Mouse (Mus musculus): Measurements from ENCODE around the gene Sema3a. TPM values are rescaled to one million over a fixed set of nuclear protein-coding genes. Genes with fewer than 3 reads are reported as not detected.

Gene Sema3a
- polyA plus RNA-seq, 1 experiment from 2014 or later: 2.0 TPM

GRCm38 (mm10) chr5:13384714-13385113, 259.5 kb downstream of the Sema3a start:
- H3K27ac ChIP-seq: no peak overlapping the region
- no peaks in the 10 kb centered on the region for H3K4me1 ChIP-seq (replicated peaks)
- WGBS (ENCODE audit: insufficient replicate concordance): 57% methylated on average over 4 of the region's 4 CpGs
- H3K27me3 ChIP-seq: no peaks in the 10 kb centered on the region
- no peak overlapping the region for H3K9ac ChIP-seq
- no peaks in the 10 kb centered on the region for H3K9me3 ChIP-seq (replicated peaks)
- DNase-seq: no peak
- no peak overlapping the region for H3K4me2 ChIP-seq
- H3K36me3 ChIP-seq: no peaks in the 10 kb centered on the region
- H3K4me3 ChIP-seq (replicated peaks): no peak overlapping the region
- ATAC-seq (ENCODE audit: low read depth): no peak

- WGBS (ENCODE audit: insufficient replicate concordance): 58% methylated on average over 3 of the region's 3 CpGs
- Histone ChIP-seq H3K9me3 (replicated peaks) (no peaks in the 10 kb centered on the region), H3K36me3 (no peaks in the 10 kb centered on the region), H3K27ac (no peak overlapping the region), H3K4me1 (replicated peaks) (no peaks in the 10 kb centered on the region), H3K9ac (no peak overlapping the region), H3K27me3 (no peaks in the 10 kb centered on the region), H3K4me3 (replicated peaks) (no peak overlapping the region), H3K4me2 (no peak overlapping the region)
- no peak for ATAC-seq (ENCODE audit: low read depth)
- DNase-seq: no peak
Observed at GRCm38 (mm10) chr5:13386603-13387002, 261.4 kb downstream of the Sema3a start.

DNA sequence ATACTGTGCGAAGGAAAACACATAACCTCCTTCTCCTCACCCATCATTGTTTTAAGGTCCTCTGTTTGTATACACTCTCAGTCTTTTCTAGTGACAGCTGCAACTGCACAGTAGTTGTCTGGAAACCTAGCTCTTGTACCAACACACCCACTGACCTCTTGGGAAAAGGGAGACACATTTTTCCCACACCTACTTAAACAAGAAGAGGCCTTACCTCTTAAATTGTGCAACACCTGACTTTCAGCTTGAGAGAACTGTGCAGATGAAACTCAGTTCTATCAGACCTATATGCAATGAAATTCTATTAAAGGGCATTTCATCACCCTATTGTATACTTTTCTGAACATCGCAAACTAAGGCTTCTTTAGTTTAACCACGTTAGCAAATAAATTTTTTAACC, 262.5 kb downstream of the Sema3a start:
- Histone ChIP-seq H3K4me3 (replicated peaks) (no peak overlapping the region), H3K9me3 (replicated peaks) (no peaks in the 10 kb centered on the region), H3K27ac (no peak overlapping the region), H3K9ac (no peak overlapping the region), H3K4me2 (no peak overlapping the region), H3K36me3 (no peaks in the 10 kb centered on the region), H3K4me1 (replicated peaks) (no peaks in the 10 kb centered on the region), H3K27me3 (no peaks in the 10 kb centered on the region)
- 64% methylated on average over 3 of the region's 3 CpGs for WGBS (ENCODE audit: insufficient replicate concordance)
- no peak for DNase-seq
- no peak for ATAC-seq (ENCODE audit: low read depth)

DNA sequence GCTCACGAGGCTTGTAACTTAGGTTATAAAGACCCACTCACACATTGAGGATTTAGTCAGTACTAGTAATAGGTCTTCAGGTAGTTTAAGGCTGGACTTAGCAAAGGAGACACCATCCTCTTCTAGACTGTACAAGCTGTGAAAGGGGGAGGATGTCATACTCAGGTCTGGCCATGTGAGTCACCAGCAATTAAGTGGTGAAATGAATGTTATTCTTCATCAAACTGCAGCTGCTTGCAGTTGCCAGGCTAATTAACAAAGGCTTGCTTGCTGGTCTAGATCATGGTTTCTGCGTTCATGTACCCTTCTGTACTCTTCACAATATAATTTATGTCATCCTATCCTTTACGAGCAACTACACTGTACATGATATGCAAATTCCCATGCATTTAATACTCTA, 264.8 kb downstream of the Sema3a start:
- no peak for ATAC-seq (ENCODE audit: low read depth)

GRCm38 (mm10) chr5:13405432-13405831, 280.2 kb downstream of the Sema3a start:
- 24% methylated on average over 1 of the region's 1 CpGs for WGBS (ENCODE audit: insufficient replicate concordance)
- Histone ChIP-seq H3K4me1 (replicated peaks) (no peaks in the 10 kb centered on the region), H3K4me2 (no peak overlapping the region), H3K9me3 (replicated peaks) (no peaks in the 10 kb centered on the region), H3K27me3 (no peaks in the 10 kb centered on the region), H3K36me3 (no peaks in the 10 kb centered on the region), H3K27ac (no peak overlapping the region), H3K9ac (no peak overlapping the region), H3K4me3 (replicated peaks) (no peak overlapping the region)
- DNase-seq (no peak), ATAC-seq (ENCODE audit: low read depth) (no peak)

More for the DNA sequence above, 264.8 kb downstream of the Sema3a start:
- no peak overlapping the region for H3K4me2 ChIP-seq
- 70% methylated on average over 3 of the region's 3 CpGs for WGBS (ENCODE audit: insufficient replicate concordance)
- no peak overlapping the region for H3K4me3 ChIP-seq (replicated peaks)
- no peak overlapping the region for H3K27ac ChIP-seq
- no peak for DNase-seq
- no peaks in the 10 kb centered on the region for H3K36me3 ChIP-seq
- H3K9me3 ChIP-seq (replicated peaks): no peaks in the 10 kb centered on the region
- H3K27me3 ChIP-seq: no peaks in the 10 kb centered on the region
- H3K4me1 ChIP-seq (replicated peaks): no peaks in the 10 kb centered on the region
- H3K9ac ChIP-seq: no peak overlapping the region

GRCm38 (mm10) chr5:13406131-13406530, 280.9 kb downstream of the Sema3a start:
- no peaks in the 10 kb centered on the region for H3K9me3 ChIP-seq (replicated peaks)
- DNase-seq: no peak
- no peak overlapping the region for H3K4me3 ChIP-seq (replicated peaks)
- H3K36me3 ChIP-seq: no peaks in the 10 kb centered on the region
- H3K4me1 ChIP-seq (replicated peaks): no peaks in the 10 kb centered on the region
- ATAC-seq (ENCODE audit: low read depth): no peak
- H3K27ac ChIP-seq: no peak overlapping the region
- no peaks in the 10 kb centered on the region for H3K27me3 ChIP-seq
- no peak overlapping the region for H3K4me2 ChIP-seq
- H3K9ac ChIP-seq: no peak overlapping the region
- 53% methylated on average over 2 of the region's 2 CpGs for WGBS (ENCODE audit: insufficient replicate concordance)

DNA sequence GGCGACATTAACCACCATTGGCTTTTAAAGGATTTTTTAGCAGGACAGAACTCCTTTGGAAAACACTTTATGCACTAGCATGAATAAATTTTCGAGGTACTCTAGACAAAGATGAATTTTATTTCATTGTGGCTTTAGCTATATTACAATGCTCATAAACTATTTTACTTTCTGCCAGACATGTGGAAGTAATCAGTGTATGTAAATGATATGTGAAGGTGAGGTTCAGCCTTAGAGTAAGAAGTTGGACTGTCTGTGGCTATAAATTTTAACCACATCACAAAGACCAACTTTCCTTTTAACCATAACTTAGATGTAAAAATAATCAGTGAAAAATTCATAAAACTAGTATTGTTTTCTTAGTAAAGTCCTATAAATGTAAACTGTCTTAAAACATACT, 286.7 kb downstream of the Sema3a start:
- Histone ChIP-seq H3K27ac (no peak overlapping the region), H3K9me3 (replicated peaks) (no peaks in the 10 kb centered on the region), H3K4me3 (replicated peaks) (no peak overlapping the region)

GRCm38 (mm10) chr5:13413915-13414525, 288.8 kb downstream of the Sema3a start:
- no peaks in the 10 kb centered on the region for H3K9me3 ChIP-seq (replicated peaks)
- ATAC-seq (ENCODE audit: low read depth) (no peak), DNase-seq (no peak)
- no peak overlapping the region for H3K27ac ChIP-seq
- no peak overlapping the region for H3K9ac ChIP-seq
- no peaks in the 10 kb centered on the region for H3K27me3 ChIP-seq
- H3K36me3 ChIP-seq: no peaks in the 10 kb centered on the region
- H3K4me2 ChIP-seq: no peak overlapping the region
- no peak overlapping the region for H3K4me3 ChIP-seq (replicated peaks)
- no peaks in the 10 kb centered on the region for H3K4me1 ChIP-seq (replicated peaks)
- WGBS (ENCODE audit: insufficient replicate concordance): 78% methylated on average over 2 of the region's 2 CpGs

More for the DNA sequence above, 286.7 kb downstream of the Sema3a start:
- H3K36me3 ChIP-seq: no peaks in the 10 kb centered on the region
- no peaks in the 10 kb centered on the region for H3K27me3 ChIP-seq
- ATAC-seq (ENCODE audit: low read depth) (no peak), DNase-seq (no peak)
- WGBS (ENCODE audit: insufficient replicate concordance): 45% methylated on average over 2 of the region's 2 CpGs
- H3K9ac ChIP-seq: no peak overlapping the region
- no peaks in the 10 kb centered on the region for H3K4me1 ChIP-seq (replicated peaks)
- no peak overlapping the region for H3K4me2 ChIP-seq

DNA sequence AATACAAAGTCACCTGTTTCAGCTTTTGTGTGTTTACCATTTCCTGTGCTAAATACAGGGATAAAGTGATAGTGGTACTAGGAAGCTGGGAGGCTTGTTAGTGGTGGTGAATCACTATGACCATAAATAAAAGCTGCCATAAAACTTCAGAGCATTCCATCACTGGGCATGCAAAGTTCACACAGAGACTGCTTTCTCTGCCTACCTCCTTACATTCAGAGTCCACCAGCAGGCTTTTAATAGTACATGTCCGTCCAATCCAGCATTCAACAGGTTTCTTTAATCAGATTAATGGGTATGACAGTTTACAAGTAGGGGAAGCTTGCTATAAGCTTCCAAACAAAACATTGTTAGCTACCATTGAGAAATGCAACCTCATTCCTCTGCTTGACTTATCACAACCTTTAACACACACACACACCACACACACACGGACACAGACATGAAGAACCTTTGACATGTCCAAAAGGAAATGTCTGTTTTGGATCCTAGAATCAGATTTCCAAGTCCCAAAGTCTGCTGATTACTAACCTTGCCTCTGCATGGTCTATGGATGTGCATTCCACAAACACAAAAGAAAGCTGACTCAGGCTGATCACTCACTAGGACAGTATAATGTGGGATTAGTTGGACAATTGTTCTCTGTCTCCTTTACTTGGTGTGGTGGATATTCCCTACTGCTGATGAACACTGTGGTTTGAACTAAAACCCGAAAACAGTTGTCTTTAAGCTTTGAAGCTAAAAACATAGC, 291.9 kb downstream of the Sema3a start:
- WGBS (ENCODE audit: insufficient replicate concordance): 43% methylated on average over 3 of the region's 3 CpGs
- Histone ChIP-seq H3K36me3 (no peaks in the 10 kb centered on the region), H3K27ac (no peak overlapping the region), H3K9ac (no peak overlapping the region), H3K4me3 (replicated peaks) (no peak overlapping the region), H3K9me3 (replicated peaks) (no peaks in the 10 kb centered on the region), H3K27me3 (no peaks in the 10 kb centered on the region), H3K4me1 (replicated peaks) (no peaks in the 10 kb centered on the region), H3K4me2 (no peak overlapping the region)
- ATAC-seq (ENCODE audit: low read depth) (no peak), DNase-seq (no peak)

DNA sequence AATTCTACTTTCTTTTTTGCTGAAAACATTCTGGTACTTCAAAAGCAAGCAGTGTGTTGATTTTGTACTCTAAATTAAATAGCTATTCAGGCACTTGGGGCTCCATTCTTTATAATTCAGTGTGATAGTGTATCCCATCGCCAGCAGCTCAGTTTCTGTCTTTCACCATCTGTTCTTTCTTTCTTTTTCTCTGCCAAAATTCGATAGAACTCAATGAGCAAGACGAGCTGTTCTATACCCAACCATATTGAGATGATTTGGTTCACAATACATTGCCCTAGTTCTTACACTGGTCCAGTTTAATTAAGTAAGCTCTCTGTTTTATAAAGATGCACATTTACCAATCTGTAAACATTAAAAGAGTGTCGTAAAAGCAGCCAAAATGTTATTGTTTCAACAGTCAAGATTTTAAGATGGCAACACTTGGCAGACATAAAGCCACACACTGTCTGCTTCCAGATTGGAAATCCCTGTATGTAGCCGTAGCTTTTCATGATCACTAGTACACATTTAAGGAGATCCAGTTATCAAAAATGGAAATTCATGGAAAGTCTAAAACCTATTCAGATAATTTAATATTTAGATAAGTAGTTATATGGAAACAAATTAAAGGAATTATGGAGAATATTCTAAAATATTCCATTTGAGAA, 296.2 kb downstream of the Sema3a start:
- Histone ChIP-seq H3K4me3 (replicated peaks) (no peak overlapping the region), H3K27ac (no peak overlapping the region), H3K9ac (no peak overlapping the region), H3K36me3 (no peaks in the 10 kb centered on the region), H3K27me3 (no peaks in the 10 kb centered on the region), H3K4me2 (no peak overlapping the region), H3K4me1 (replicated peaks) (no peaks in the 10 kb centered on the region), H3K9me3 (replicated peaks) (no peaks in the 10 kb centered on the region)
- no peak for DNase-seq
- 58% methylated on average over 5 of the region's 5 CpGs for WGBS (ENCODE audit: insufficient replicate concordance)
- no peak for ATAC-seq (ENCODE audit: low read depth)

DNA sequence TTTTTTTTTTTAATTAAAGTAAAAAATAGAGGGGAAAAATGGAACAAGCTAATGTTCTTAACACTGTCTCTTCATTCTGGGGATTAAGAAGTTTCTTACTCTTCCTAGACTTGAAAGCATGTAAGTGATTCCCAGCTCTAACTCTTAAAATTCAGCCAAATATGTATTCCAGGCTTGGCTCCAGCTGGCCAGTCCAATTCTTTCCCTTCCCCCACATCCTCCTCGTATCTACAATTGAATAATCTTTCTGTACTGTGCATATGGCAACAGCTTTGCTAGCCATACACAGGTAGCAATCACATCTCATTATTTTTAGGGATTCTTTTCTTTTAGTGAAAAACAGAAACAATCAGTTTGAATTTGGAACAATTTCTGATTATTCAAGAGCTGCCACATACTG, 303.5 kb downstream of the Sema3a start:
- Histone ChIP-seq H3K4me1 (replicated peaks) (no peaks in the 10 kb centered on the region), H3K27ac (no peak overlapping the region), H3K4me3 (replicated peaks) (no peak overlapping the region), H3K9me3 (replicated peaks) (no peaks in the 10 kb centered on the region), H3K27me3 (no peaks in the 10 kb centered on the region), H3K9ac (no peak overlapping the region), H3K36me3 (no peaks in the 10 kb centered on the region), H3K4me2 (no peak overlapping the region)
- ATAC-seq (ENCODE audit: low read depth): no peak
- no peak for DNase-seq
- 52% methylated on average over 1 of the region's 1 CpGs for WGBS (ENCODE audit: insufficient replicate concordance)
